Mouse (Mus musculus) kidney, embryonic 16.5 days (tissue): Measurements from ENCODE around the gene Crip3. TPM values are rescaled to one million over a fixed set of nuclear protein-coding genes. Genes with fewer than 3 reads are reported as not detected.

Experiments
- ATAC-seq: fragments of 200-750 bp; cut with Nextera tagmentation; 2 replicates; pipeline ENCODE4 v1.8.0; 2017; ENCODE audit warnings: moderate TSS enrichment; ENCODE audit not compliant: low FRiP score, low TSS enrichment
- H3K27ac ChIP-seq: fragments of 300-500 bp; sonication (generic); 2 replicates; pipeline ENCODE4 v1.5.1; 2014; ENCODE audit warnings: low read length
- H3K27me3 ChIP-seq: fragments of 300-500 bp; sonication (generic); 2 replicates; pipeline ENCODE4 v1.6.1; 2014; ENCODE audit warnings: low read length, control low read depth, mixed read lengths; ENCODE audit not compliant: insufficient read depth
- H3K36me3 ChIP-seq: fragments of 300-500 bp; sonication (generic); 2 replicates; pipeline ENCODE4 v1.6.1; 2014; ENCODE audit warnings: low read length, control low read depth, mixed read lengths; ENCODE audit not compliant: insufficient read depth
- H3K4me1 ChIP-seq: fragments of 300-500 bp; sonication (generic); 2 replicates; pipeline ENCODE4 v1.6.1; 2014; ENCODE audit warnings: low read length, control low read depth, mixed read lengths; ENCODE audit not compliant: insufficient read depth
- H3K4me2 ChIP-seq: fragments of 300-500 bp; sonication (generic); replicated peaks from 2 replicates; pipeline ENCODE4 v1.6.1; 2014; ENCODE audit warnings: low read depth, low read length
- H3K4me3 ChIP-seq: fragments of 300-500 bp; sonication (generic); 2 replicates; pipeline ENCODE4 v1.5.1; 2014; ENCODE audit warnings: mild to moderate bottlenecking, low read length
- H3K9ac ChIP-seq: fragments of 300-500 bp; sonication (generic); replicated peaks from 2 replicates; pipeline ENCODE4 v1.6.1; 2014; ENCODE audit warnings: low read length
- H3K9me3 ChIP-seq: fragments of 300-500 bp; sonication (generic); 2 replicates; pipeline ENCODE4 v1.6.1; 2016; ENCODE audit warnings: low read length, control low read depth
- WGBS: fragments of 180-500 bp; shearing (Covaris S2); extraction: QIAGEN DNeasy Blood & Tissue Kit; methylation state at CpG from one replicate; pipeline ENCODE4 v1.1.7; 2014; 5-methylcytosine and 5-hydroxymethylcytosine counted together
- polyA plus RNA-seq: library from polyadenylated mRNA; unstranded; fragments of >200 nt; fragmentation: Nextera tagmentation; extraction: Ambion mirVana; gene quantifications from 2 replicates; pipeline ENCODE4 v1.2.1, GENCODE M21; 2015

Crip3 gene
- 0.54 and 0.68 TPM in 2 replicates for polyA plus RNA-seq

- H3K4me1 ChIP-seq = peaks cover 4% of the 10 kb centered on the region; the same call in 1 of the 2 replicates
- H3K27ac ChIP-seq = no peak within 1 kb of the TSS
- H3K27me3 ChIP-seq = no peaks in the 10 kb centered on the region; the same call in 1 of the 2 replicates
- peak; percentile 62; the same call in 1 of the 2 replicates for ATAC-seq
- peak within 1 kb of the TSS; percentile 21 for H3K4me3 ChIP-seq
- H3K9ac ChIP-seq = 0 out of 2 replicates have a peak within 1 kb of the TSS, but pooled peaks have one; percentile 16
- 0 out of 2 replicates have a peak, but pooled peaks cover 3% of the 10 kb centered on the region for H3K36me3 ChIP-seq
- H3K4me2 ChIP-seq = peak within 1 kb of the TSS; percentile 51
- WGBS = 8% methylated on average over 18 of the region's 18 CpGs
- H3K9me3 ChIP-seq = no peaks in the 10 kb centered on the region
These were observed at the start of gene Crip3 for GRCm38 (mm10) chr17:46428761-46429414. Crip3 (plus strand) TSS chr17:46428926.

GRCm38 (mm10) chr17:46383294-46384060 is 45.2 kb upstream of the Crip3 start, which contains the start of gene Zfp318:
Zfp318 (plus strand) TSS chr17:46383731.
- Histone ChIP-seq H3K4me3 (peak within 1 kb of the TSS; percentile 89), H3K4me1 (peaks cover 15% of the 10 kb centered on the region), H3K27me3 (no peaks in the 10 kb centered on the region), H3K27ac (peak within 1 kb of the TSS; percentile 87), H3K36me3 (peaks cover 13% of the 10 kb centered on the region), H3K9me3 (no peaks in the 10 kb centered on the region), H3K4me2 (peak within 1 kb of the TSS; percentile 94), H3K9ac (peak within 1 kb of the TSS; percentile 97)
- ATAC-seq = peak; percentile 99
- WGBS = 0% methylated on average over 59 of the region's 105 CpGs

GRCm38 (mm10) chr17:46384061-46384801 is 44.5 kb upstream of the Crip3 start:
- whole genome bisulfite sequencing = under 1% methylated on average over 51 of the region's 70 CpGs
- Histone ChIP-seq H3K4me3 (peak overlapping the region; percentile 89), H3K27ac (peak overlapping the region; percentile 87), H3K4me1 (peaks cover 15% of the 10 kb centered on the region), H3K36me3 (peaks cover 18% of the 10 kb centered on the region), H3K4me2 (peak overlapping the region; percentile 94), H3K27me3 (no peaks in the 10 kb centered on the region), H3K9me3 (no peaks in the 10 kb centered on the region), H3K9ac (peak overlapping the region; percentile 97)
- peak; percentile 10 for ATAC-seq

DNA sequence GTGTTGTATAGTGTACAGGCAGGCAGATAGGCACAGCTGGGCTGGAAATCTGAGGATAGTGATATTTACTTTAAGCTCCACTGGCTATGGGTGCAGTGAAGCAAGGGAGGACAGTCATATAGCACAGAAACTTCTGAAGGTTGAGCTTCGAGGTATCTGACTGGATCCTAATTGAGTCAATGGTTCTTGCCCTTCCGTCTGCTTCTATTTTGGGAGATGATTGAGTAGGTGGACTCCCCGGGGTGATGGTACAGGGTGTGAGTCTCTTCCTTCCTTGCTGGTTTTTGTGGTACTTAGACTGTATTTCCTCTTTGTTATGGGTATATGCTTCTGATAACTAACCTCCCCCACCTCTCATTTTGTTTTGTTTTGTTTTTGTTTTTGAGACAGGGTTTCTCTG is 40.5 kb upstream of the Crip3 start:
- H3K4me2 ChIP-seq = no peak overlapping the region
- ATAC-seq = no peak
- WGBS = 71% methylated on average over 3 of the region's 3 CpGs

DNA sequence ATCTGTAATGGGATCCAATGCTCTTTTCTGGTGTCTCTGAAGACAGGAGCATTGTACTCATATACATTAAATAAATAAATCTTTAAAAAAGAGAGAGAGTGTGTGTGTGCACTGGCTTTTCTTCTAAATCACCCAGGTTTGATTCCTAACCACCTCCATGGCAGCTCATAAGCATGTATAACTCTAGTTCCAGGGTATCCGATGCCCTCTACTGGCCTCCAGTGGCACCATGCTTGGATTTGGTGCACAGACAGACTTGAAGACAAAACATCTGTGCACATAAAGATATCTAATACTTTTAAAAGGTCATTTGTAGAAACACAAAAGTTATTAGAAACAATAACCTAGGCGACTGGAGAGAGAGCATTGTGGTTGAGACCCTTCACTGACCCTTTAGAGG is 35.7 kb upstream of the Crip3 start:
- WGBS = 42% methylated on average over 2 of the region's 2 CpGs
- H3K36me3 ChIP-seq = peaks cover 25% of the 10 kb centered on the region

More for the DNA sequence above, 40.5 kb upstream of the Crip3 start:
- H3K9me3 ChIP-seq = no peaks in the 10 kb centered on the region
- no peak overlapping the region for H3K4me3 ChIP-seq
- H3K36me3 ChIP-seq = peaks cover 22% of the 10 kb centered on the region
- no peak overlapping the region for H3K27ac ChIP-seq
- H3K9ac ChIP-seq = no peak overlapping the region
- H3K27me3 ChIP-seq = no peaks in the 10 kb centered on the region
- H3K4me1 ChIP-seq = peaks cover 15% of the 10 kb centered on the region

GRCm38 (mm10) chr17:46394631-46395030 is 34.1 kb upstream of the Crip3 start:
- Histone ChIP-seq H3K9ac (no peak overlapping the region), H3K27me3 (no peaks in the 10 kb centered on the region), H3K4me3 (no peak overlapping the region), H3K9me3 (no peaks in the 10 kb centered on the region), H3K27ac (no peak overlapping the region), H3K4me2 (no peak overlapping the region), H3K4me1 (no peaks in the 10 kb centered on the region), H3K36me3 (peaks cover 27% of the 10 kb centered on the region)
- WGBS = 89% methylated on average over 1 of the region's 1 CpGs
- ATAC-seq = no peak

More for the DNA sequence above, 35.7 kb upstream of the Crip3 start:
- Histone ChIP-seq H3K9ac (no peak overlapping the region), H3K4me2 (no peak overlapping the region), H3K9me3 (no peaks in the 10 kb centered on the region), H3K4me1 (no peaks in the 10 kb centered on the region), H3K4me3 (no peak overlapping the region), H3K27ac (no peak overlapping the region), H3K27me3 (no peaks in the 10 kb centered on the region)
- no peak for ATAC-seq

GRCm38 (mm10) chr17:46408478-46408877 is 20.2 kb upstream of the Crip3 start:
- WGBS = 31% methylated on average over 3 of the region's 3 CpGs
- H3K27me3 ChIP-seq = no peaks in the 10 kb centered on the region
- no peak overlapping the region for H3K4me3 ChIP-seq
- no peaks in the 10 kb centered on the region for H3K9me3 ChIP-seq
- H3K36me3 ChIP-seq = peaks cover 40% of the 10 kb centered on the region
- no peak overlapping the region for H3K27ac ChIP-seq
- no peak for ATAC-seq
- no peaks in the 10 kb centered on the region for H3K4me1 ChIP-seq
- H3K4me2 ChIP-seq = no peak overlapping the region
- no peak overlapping the region for H3K9ac ChIP-seq

- 70% methylated on average over 5 of the region's 5 CpGs for WGBS
- Histone ChIP-seq H3K36me3 (peaks cover 9% of the 10 kb centered on the region), H3K4me3 (no peak overlapping the region), H3K9me3 (no peaks in the 10 kb centered on the region), H3K9ac (no peak overlapping the region), H3K4me1 (no peaks in the 10 kb centered on the region), H3K4me2 (no peak overlapping the region), H3K27me3 (no peaks in the 10 kb centered on the region), H3K27ac (no peak overlapping the region)
- no peak for ATAC-seq
These were observed 10.1 kb upstream of the Crip3 start for GRCm38 (mm10) chr17:46418628-46419027.

DNA sequence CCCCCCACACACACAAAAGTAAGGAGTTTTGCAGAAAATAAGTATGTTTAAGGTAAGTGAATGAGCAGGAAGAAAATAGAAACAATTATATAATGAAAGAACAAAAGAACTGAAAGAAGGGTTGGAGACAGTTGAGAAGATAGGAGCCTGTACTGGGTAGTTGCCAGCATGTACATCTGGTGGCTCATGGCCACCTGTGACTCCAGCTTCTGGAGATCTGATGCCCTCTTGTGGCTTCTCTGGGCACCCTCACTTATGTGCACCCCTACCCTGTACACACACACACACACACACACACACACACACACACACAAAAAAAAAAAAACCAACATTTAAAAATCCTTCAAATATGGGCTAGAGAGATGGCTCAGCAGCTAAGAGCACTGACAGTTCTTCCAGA is 9.0 kb upstream of the Crip3 start:
- Histone ChIP-seq H3K9ac (no peak overlapping the region), H3K4me2 (no peak overlapping the region), H3K36me3 (0 out of 2 replicates have a peak, but pooled peaks cover 3% of the 10 kb centered on the region), H3K9me3 (no peaks in the 10 kb centered on the region), H3K27ac (no peak overlapping the region), H3K4me1 (no peaks in the 10 kb centered on the region), H3K4me3 (no peak overlapping the region), H3K27me3 (no peaks in the 10 kb centered on the region)
- no peak for ATAC-seq
